Mouse (Mus musculus): ENCODE measurements at regions not wholly inside any gene's neighbourhood (a gene's known extent, or its start where the extent isn't known, plus 50 kb on each side); places are given as distances from the start of the nearest gene placed in this dataset.

- no peaks in the 10 kb centered on the region for H3K9me3 ChIP-seq (replicated peaks; ENCODE audit: insufficient read depth, low read length)
- H3K9ac ChIP-seq (ENCODE audit: control insufficient read depth, low read depth, low read length, poor library complexity, severe bottlenecking), result no peak overlapping the region
- H3K27me3 ChIP-seq (ENCODE audit: control insufficient read depth in 1 of 2, insufficient read depth in 2 of 2, low read length in 2 of 2), result no peaks in the 10 kb centered on the region
- H3K79me2 ChIP-seq (ENCODE audit: control insufficient read depth, insufficient read depth, low read length, poor library complexity), result no peaks in the 10 kb centered on the region
- H3K27ac ChIP-seq (ENCODE audit: control insufficient read depth, low read depth, low read length), result peak overlapping the region; percentile 47
- peak; percentile 91 for DNase-seq (ENCODE audit: low read depth, low spot score)
- H3K4me3 ChIP-seq (ENCODE audit: control insufficient read depth in 1 of 2, insufficient read depth in 1 of 2, low read depth in 2 of 2, low read length in 2 of 2), result no peak overlapping the region
- TF ChIP-seq ELF1 (IDR thresholded peaks at IDR 0.05; ENCODE audit: low read depth, low read length) (peak; percentile 26; the same call in 1 of the 2 replicates), HCFC1 (IDR thresholded peaks at IDR 0.05; ENCODE audit: low read depth, low read length) (0 out of 2 replicates have a peak, but pooled peaks have one; percentile 29), ZKSCAN1 (IDR thresholded peaks at IDR 0.05; ENCODE audit: low read depth, low read length) (no peak), GATA1 (IDR thresholded peaks at IDR 0.05; ENCODE audit: low read depth, low read length) (peak; percentile 72; the same call in 1 of the 2 replicates), ZMIZ1 (IDR thresholded peaks at IDR 0.05; ENCODE audit: low read depth, low read length) (no peak), SMC3 (IDR thresholded peaks at IDR 0.05; ENCODE audit: low read depth, low read length) (no peak; the same call in 1 of the 2 replicates), POLR2AphosphoS2 (IDR thresholded peaks at IDR 0.05; ENCODE audit: low read length) (no peak), NRF1 (IDR thresholded peaks at IDR 0.05; ENCODE audit: insufficient read depth, low read depth, low read length, poor library complexity, severe bottlenecking) (no peak), TAL1 (IDR thresholded peaks at IDR 0.05; ENCODE audit: low read length) (peak; percentile 64), NELFE (IDR thresholded peaks at IDR 0.05; ENCODE audit: low read depth, low read length) (no peak), POLR2AphosphoS5 (IDR thresholded peaks at IDR 0.05; ENCODE audit: borderline replicate concordance, low read depth, low read length) (no peak), MAFK (IDR thresholded peaks at IDR 0.05; ENCODE audit: borderline replicate concordance, low read depth, low read length) (0 out of 2 replicates have a peak, but pooled peaks have one; percentile 17), EP300 (IDR thresholded peaks at IDR 0.05; ENCODE audit: low read depth in 1 of 2, low read length in 2 of 2) (peak; percentile 89 to 91), KAT2A (conservative IDR thresholded peaks at IDR 0.05; ENCODE audit: low read depth, low read length) (no peak), CHD1 (IDR thresholded peaks at IDR 0.05; ENCODE audit: low read depth, low read length) (no peak), SIN3A (IDR thresholded peaks at IDR 0.05; ENCODE audit: low read length) (peak; percentile 63), RCOR1 (IDR thresholded peaks at IDR 0.05; ENCODE audit: low read depth, low read length) (peak; percentile 78; the same call in 1 of the 2 replicates), TCF12 (IDR thresholded peaks at IDR 0.05; ENCODE audit: low read depth, low read length) (peak; percentile 77), MYB (IDR thresholded peaks at IDR 0.05; ENCODE audit: low read depth, low read length) (peak; percentile 42), USF1 (IDR thresholded peaks at IDR 0.05; ENCODE audit: low read depth, low read length) (no peak), MXI1 (IDR thresholded peaks at IDR 0.05; ENCODE audit: low read depth, low read length) (peak; percentile 67; the same call in 1 of the 2 replicates), MAX (IDR thresholded peaks at IDR 0.05; ENCODE audit: low read length) (peak; percentile 60), RAD21 (IDR thresholded peaks at IDR 0.05; ENCODE audit: low read depth, low read length) (no peak), ETS1 (IDR thresholded peaks at IDR 0.05; ENCODE audit: low read depth, low read length) (peak; percentile 99), BHLHE40 (IDR thresholded peaks at IDR 0.05; ENCODE audit: borderline replicate concordance, low read depth, low read length) (peak; percentile 94), MYC (IDR thresholded peaks at IDR 0.05; ENCODE audit: low read depth, low read length) (peak; percentile 84)
- H3K4me1 ChIP-seq (ENCODE audit: control insufficient read depth in 1 of 2, insufficient read depth in 2 of 2, low read length in 2 of 2), result peaks cover 6 to 23% of the 10 kb centered on the region in 2 experiments
- peaks cover 0 to 13% of the 10 kb centered on the region in 2 experiments; a peak in 2 of 4 replicates for H3K36me3 ChIP-seq (ENCODE audit: control insufficient read depth in 1 of 2, insufficient read depth in 2 of 2, low read length in 2 of 2)
Measured at GRCm38 (mm10) chr3:51145985-51146384, 78.3 kb upstream of the Noct start.

All from MEL (cell line).